Mouse (Mus musculus) embryonic fibroblast, embryonic 13.5 days (primary cell): Measurements from ENCODE around the gene Igflr1.

Experiments
- CTCF ChIP-seq: IDR thresholded peaks from 2 replicates; pipeline ENCODE4 v1.5.1; 2011; ENCODE audit warnings: mild to moderate bottlenecking, control low read depth, low read length, moderate library complexity, borderline replicate concordance; ENCODE audit not compliant: insufficient read depth
- POLR2A ChIP-seq: IDR thresholded peaks from 2 replicates; pipeline ENCODE4 v1.6.1; 2011; ENCODE audit warnings: low read depth, mild to moderate bottlenecking, control low read depth, low read length, moderate library complexity

GRCm38 (mm10) chr7:30584339-30584738 is 19.1 kb downstream of the Igflr1 start:
- TF ChIP-seq POLR2A, result no peak
- no peak for TF ChIP-seq CTCF
